In genomic region chr5:111419121-111419881, GRCm38 (mm10) we compare ENCODE assay signal across 8 mouse cellular contexts. TPM values are rescaled to one million over a fixed set of nuclear protein-coding genes. Genes with fewer than 3 reads are reported as not detected.
DNase-seq lines count a peak whose midpoint lies in the region; ATAC-seq and TF ChIP-seq lines count a peak whose summit lies in the region.

No protein-coding gene starts in this region.

- peaks cover 16% of the 10 kb centered on the region for H3K27me3 ChIP-seq in heart, embryonic 14.5 days (ENCODE audit: control insufficient read depth, insufficient read depth, low read length)
- no peaks in the 10 kb centered on the region for H3K27me3 ChIP-seq in hindbrain, embryonic 13.5 days
- no peaks in the 10 kb centered on the region for H3K27me3 ChIP-seq in midbrain, embryonic 15.5 days (replicated peaks)

- no peak for TF ChIP-seq CTCF in brain, embryonic 14.5 days (IDR thresholded peaks at IDR 0.05; ENCODE audit: borderline replicate concordance, extremely low read depth, insufficient read depth, insufficient read length)

- WGBS in heart, embryonic 14.5 days = 15% methylated on average over 42 of the region's 42 CpGs
- WGBS in hindbrain, embryonic 13.5 days = 1% methylated on average over 41 of the region's 42 CpGs
- 2% methylated on average over 42 of the region's 42 CpGs for WGBS in midbrain, embryonic 15.5 days

- intact Hi-C loops in gastrocnemius, postnatal 36 days (cut with DNase I) = loop anchor here (2.0 to 5.0 kb wide), 2 partner anchors 104 to 383 kb away; no protein-coding TSS in a partner anchor

- peaks cover 29 to 48% of the 10 kb centered on the region in 2 experiments for H3K4me1 ChIP-seq in heart, embryonic 14.5 days (ENCODE audit: control insufficient read depth in 2 of 2, insufficient read depth in 2 of 2, low read length in 2 of 2)
- peaks cover 77% of the 10 kb centered on the region for H3K4me1 ChIP-seq in hindbrain, embryonic 13.5 days (replicated peaks)
- H3K4me1 ChIP-seq in midbrain, embryonic 15.5 days = peaks cover 62% of the 10 kb centered on the region

- H3K27ac ChIP-seq in heart, embryonic 14.5 days (replicated peaks in 1 of 2; ENCODE audit: control insufficient read depth in 1 of 2, insufficient read depth in 1 of 2, low read depth in 2 of 2, low read length in 2 of 2) = no peak overlapping the region
- H3K27ac ChIP-seq in hindbrain, embryonic 13.5 days = peak overlapping the region; percentile 96
- peak overlapping the region; percentile 94 for H3K27ac ChIP-seq in midbrain, embryonic 15.5 days

- peak overlapping the region; percentile 51 to 89 for H3K4me3 ChIP-seq in heart, embryonic 14.5 days (ENCODE audit: control insufficient read depth in 1 of 2, insufficient read depth in 1 of 2, low read depth in 1 of 2, low read length in 2 of 2)
- peak overlapping the region; percentile 93 for H3K4me3 ChIP-seq in hindbrain, embryonic 13.5 days
- H3K4me3 ChIP-seq in midbrain, embryonic 15.5 days = peak overlapping the region; percentile 85

- no peaks in the 10 kb centered on the region for H3K9me3 ChIP-seq in heart, embryonic 14.5 days (ENCODE audit: control insufficient read depth, low read length)
- no peaks in the 10 kb centered on the region for H3K9me3 ChIP-seq in hindbrain, embryonic 13.5 days
- no peaks in the 10 kb centered on the region for H3K9me3 ChIP-seq in midbrain, embryonic 15.5 days

- TF ChIP-seq POLR2A in brain, embryonic 14.5 days (IDR thresholded peaks at IDR 0.05; ENCODE audit: borderline replicate concordance, extremely low read depth, insufficient read depth, insufficient read length, poor library complexity, severe bottlenecking) = no peak

- peak overlapping the region; percentile 98 for H3K4me2 ChIP-seq in heart, embryonic 14.5 days (ENCODE audit: low read length)
- peak overlapping the region; percentile 99 for H3K4me2 ChIP-seq in hindbrain, embryonic 13.5 days
- H3K4me2 ChIP-seq in midbrain, embryonic 15.5 days = peak overlapping the region; percentile 78

- no peak for DNase-seq in heart, adult 18-20 months
- DNase-seq in brain, embryonic 14.5 days (ENCODE audit: low read depth) = peak; percentile 74
- DNase-seq in gastrocnemius, postnatal 36 days = no peak
- no peak for DNase-seq in cerebellum, adult 9-11 months
- no peak for DNase-seq in testis, postnatal 10 days (ENCODE audit: low spot score)

- H3K9ac ChIP-seq in heart, embryonic 14.5 days (ENCODE audit: low read length) = peak overlapping the region; percentile 84
- H3K9ac ChIP-seq in hindbrain, embryonic 13.5 days = peak overlapping the region; percentile 100
- peak overlapping the region; percentile 87 for H3K9ac ChIP-seq in midbrain, embryonic 15.5 days

- peaks cover 34% of the 10 kb centered on the region for H3K36me3 ChIP-seq in heart, embryonic 14.5 days (ENCODE audit: control insufficient read depth, insufficient read depth, low read length)
- H3K36me3 ChIP-seq in hindbrain, embryonic 13.5 days = peaks cover 34% of the 10 kb centered on the region
- H3K36me3 ChIP-seq in midbrain, embryonic 15.5 days (replicated peaks) = no peaks in the 10 kb centered on the region

- no peak for ATAC-seq in heart, embryonic 14.5 days (ENCODE audit: insufficient number of reproducible peaks, insufficient read depth, low FRiP score, low read depth)
- ATAC-seq in hindbrain, embryonic 13.5 days (ENCODE audit: low FRiP score) = no peak
- no peak for ATAC-seq in midbrain, embryonic 15.5 days (replicated peaks)

RNA-seq across cellular contexts. Expression of gene Mn1, which starts 2.1 kb away (rescaled TPM):
- 5.6 and 6.9 TPM in 2 replicates for polyA plus RNA-seq in heart, embryonic 14.5 days (2014; fragmentation: Nextera tagmentation; extraction: Ambion mirVana)
- total RNA-seq in heart, adult 18-20 months (2021) = 10 to 100 TPM; 16.0 to 16.6 TPM
- polyA plus RNA-seq in brain, embryonic 14.5 days (2012; rRNA removed) = 46.8 and 54.3 TPM in 2 replicates
- 46.7 and 49.2 TPM in 2 replicates for polyA plus RNA-seq in hindbrain, embryonic 13.5 days (2015; fragmentation: Nextera tagmentation; extraction: Ambion mirVana)
- 60.1 and 64.8 TPM in 2 replicates for polyA plus RNA-seq in midbrain, embryonic 15.5 days (2015; fragmentation: Nextera tagmentation; extraction: Ambion mirVana)
- total RNA-seq in gastrocnemius, postnatal 36 days (2021) = 10 to 100 TPM; 54.9 to 67.2 TPM

Comparison
In these comparisons a context has a peak if more than half of its experiments do, and no peak if none do; other contexts are left out.
1. H3K27ac ChIP-seq: peak in hindbrain, embryonic 13.5 days (single experiment) and midbrain, embryonic 15.5 days (single experiment); none in heart, embryonic 14.5 days (0 of 2).
2. Peak in every context shown above with its lines, with median percentiles within 50 percentile points of each other: H3K4me2 ChIP-seq, H3K4me3 ChIP-seq and H3K9ac ChIP-seq.